Mouse (Mus musculus) urinary bladder, postnatal 0 days (tissue): ENCODE results near the gene Zbtb34. TPM values are rescaled to one million over a fixed set of nuclear protein-coding genes. Genes with fewer than 3 reads are reported as not detected.

ENCODE experiments used
- microRNA-seq: library from miRNA; unstranded; fragments of <30 nt; microRNA quantifications from one replicate; pipeline ENCODE4, GENCODE M21; 2016
- polyA plus RNA-seq: library from polyadenylated mRNA; unstranded; fragments of >200 nt; fragmentation: Nextera tagmentation; extraction: Ambion mirVana; gene quantifications from 2 replicates; pipeline ENCODE4 v1.2.1, GENCODE M21; 2015

Gene Zbtb34
- 2.0 and 2.4 TPM in 2 replicates for polyA plus RNA-seq

GRCm38 (mm10) chr2:33430771-33431699 is at the start of gene Zbtb34:
Gene Zbtb34 (minus strand): TSS chr2:33431324.

GRCm38 (mm10) chr2:33468466-33469097 is 37.5 kb upstream of the Zbtb34 start, which contains the start of gene Zbtb43:
Gene Zbtb43 (minus strand): TSS chr2:33468559.

GRCm38 (mm10) chr2:33370777-33371647 is 60.1 kb downstream of the Zbtb34 start, which contains the start of gene Ralgps1:
Gene Ralgps1 (minus strand): TSS chr2:33371486.

Small RNAs within 50 kb of the gene (microRNA-seq; reads per million reads assigned to microRNA genes)
- gene Gm25998, result not detected

Other genes starting within 250 kb of the Zbtb34 start
- gene Angptl2, start 215.3 kb downstream of the Zbtb34 start, polyA plus RNA-seq, result 39.0 and 46.0 TPM in 2 replicates
- gene Ralgps1, start 59.8 kb downstream of the Zbtb34 start, polyA plus RNA-seq, result 3.0 and 3.2 TPM in 2 replicates
- 7.5 and 8.1 TPM in 2 replicates for gene Zbtb43, start 37.2 kb upstream of the Zbtb34 start, polyA plus RNA-seq
- not detected in 2 replicates for gene Lmx1b, start 209.2 kb upstream of the Zbtb34 start, polyA plus RNA-seq